Mouse (Mus musculus): ENCODE results near the gene Asmt. TPM values are rescaled to one million over a fixed set of nuclear protein-coding genes. Genes with fewer than 3 reads are reported as not detected.

Asmt gene
- not detected for total RNA-seq (2021)
- long read RNA-seq, experiment 1, result 0 reads
- long read RNA-seq, experiment 2, result 0 reads

DNA sequence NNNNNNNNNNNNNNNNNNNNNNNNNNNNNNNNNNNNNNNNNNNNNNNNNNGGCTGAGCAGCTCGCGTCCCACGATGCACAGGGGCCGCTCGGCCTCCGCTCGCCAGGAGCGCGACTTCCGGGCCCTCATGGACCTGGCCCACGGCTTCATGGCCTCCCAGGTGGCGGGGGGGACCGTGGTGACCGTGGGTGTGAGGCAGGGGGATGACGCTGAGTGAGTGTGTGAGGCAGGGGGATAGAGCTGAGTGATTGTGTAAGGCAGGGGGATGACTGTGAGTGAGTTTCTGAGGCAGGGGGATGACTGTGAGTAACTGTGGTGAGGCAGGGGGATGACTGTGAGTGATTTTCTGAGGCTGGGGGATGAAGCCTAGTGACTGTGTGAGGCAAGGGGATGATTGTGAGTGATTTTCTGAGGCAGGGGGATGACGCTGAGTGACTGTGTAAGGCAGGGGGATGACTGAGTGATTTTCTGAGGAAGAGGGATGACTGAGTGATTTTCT is at the start of gene Asmt:
TSS of gene Asmt (plus strand) at position 51 of the 499 bp plus-strand sequence.
- DNase-seq (ENCODE audit: low spot score in 2 of 2), result no peak

DNA sequence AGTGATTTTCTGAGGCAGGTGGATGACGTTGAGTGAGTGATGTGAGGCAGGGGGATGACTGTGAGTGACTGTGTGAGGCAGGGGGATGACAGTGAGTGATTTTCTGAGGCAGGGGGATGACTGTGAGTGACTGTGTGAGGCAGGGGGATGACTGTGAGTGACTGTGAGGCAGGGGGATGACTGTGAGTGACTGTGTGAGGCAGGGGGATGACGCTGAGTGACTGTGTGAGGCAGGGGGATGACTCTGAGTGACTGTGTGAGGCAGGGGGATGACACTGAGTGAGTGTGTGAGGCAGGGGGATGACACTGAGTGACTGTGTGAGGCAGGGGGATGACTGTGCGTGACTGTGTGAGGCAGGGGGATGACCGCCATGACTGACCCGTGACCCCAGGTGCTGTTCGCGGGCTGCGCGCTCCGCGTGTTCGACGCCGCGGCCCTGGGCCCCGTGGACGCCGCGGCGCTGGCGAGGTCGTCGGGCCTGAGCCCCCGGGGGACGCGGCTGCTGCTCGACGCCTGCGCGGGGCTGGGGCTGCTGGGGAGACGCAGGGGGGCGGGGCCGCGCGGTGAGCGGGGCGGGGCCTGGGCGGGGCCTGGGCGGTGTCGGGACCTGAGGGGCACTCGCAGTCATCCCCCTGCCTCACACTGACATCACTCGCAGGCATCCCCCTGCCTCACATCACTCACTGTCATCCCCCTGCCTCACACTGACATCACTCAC is 948 bp downstream of the Asmt start:
- peak in 1 of 2 experiments; percentile 10 for DNase-seq (ENCODE audit: low spot score in 2 of 2)

DNA sequence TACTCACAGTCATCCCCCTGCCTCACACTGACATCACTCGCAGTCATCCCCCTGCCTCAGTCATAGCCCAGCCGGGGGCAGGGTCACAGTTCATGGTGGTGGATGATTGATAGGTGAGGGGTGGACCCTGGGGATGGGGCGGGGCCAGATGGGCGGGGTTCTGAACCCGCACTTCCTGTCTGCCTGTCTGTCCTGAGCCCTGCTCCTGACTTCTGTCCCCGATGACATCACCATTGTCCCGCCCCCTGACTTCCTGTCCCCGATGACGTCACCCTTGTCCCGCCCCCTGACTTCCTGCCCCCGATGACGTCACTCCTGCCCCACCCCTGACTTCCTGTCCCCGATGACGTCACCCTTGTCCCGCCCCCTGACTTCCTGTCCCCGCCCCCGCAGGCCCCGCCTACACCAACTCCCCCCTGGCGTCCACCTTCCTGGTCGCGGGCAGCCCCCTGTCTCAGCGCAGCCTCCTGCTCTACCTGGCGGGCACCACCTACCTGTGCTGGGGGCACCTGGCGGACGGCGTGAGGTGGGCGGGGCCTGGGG is 1.9 kb downstream of the Asmt start:
- DNase-seq (ENCODE audit: low spot score in 2 of 2), result peak; percentile 10 to 24

DNA sequence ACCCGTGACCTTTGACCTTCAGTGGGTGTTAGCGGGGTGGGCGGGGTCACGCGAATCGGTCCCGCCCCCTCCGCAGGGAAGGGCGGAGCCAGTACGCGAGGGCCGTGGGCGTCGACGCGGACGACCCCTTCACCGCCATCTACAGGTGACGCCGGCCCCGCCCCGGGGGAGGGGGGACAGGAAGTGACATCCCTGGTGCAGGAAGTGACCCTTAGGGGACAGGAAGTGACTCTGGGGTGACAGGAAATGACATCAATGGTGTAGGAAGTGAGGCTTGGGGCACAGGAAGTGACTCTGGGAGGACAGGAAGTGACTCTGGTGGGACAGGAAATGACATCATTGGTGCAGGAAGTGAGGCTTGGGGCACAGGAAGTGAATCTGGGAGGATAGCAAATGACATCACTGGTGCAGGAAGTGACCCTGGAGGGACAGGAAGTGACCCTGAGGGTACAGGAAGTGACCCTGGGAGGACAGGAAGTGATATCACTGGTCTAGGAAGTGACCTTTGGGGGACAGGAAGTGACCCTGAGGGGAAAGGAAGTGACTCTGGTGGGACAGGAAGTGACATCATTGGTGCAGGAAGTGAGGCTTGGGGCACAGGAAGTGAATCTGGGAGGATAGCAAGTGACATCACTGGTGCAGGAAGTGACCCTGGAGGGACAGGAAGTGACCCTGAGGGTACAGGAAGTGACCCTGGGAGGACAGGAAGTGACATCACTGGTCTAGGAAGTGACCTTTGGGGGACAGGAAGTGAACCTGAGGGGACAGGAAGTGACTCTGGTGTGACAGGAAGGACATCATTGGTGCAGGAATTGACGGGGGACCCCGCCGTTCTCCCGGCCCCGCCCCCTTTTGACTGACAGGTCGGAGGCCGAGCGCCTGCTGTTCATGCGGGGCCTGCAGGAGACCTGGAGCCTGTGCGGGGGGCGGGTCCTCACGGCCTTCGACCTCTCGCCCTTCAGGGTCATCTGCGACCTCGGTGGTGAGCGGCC is 2.7 kb downstream of the Asmt start:
- peak; percentile 2 to 9 for DNase-seq (ENCODE audit: low spot score in 2 of 2)

DNA sequence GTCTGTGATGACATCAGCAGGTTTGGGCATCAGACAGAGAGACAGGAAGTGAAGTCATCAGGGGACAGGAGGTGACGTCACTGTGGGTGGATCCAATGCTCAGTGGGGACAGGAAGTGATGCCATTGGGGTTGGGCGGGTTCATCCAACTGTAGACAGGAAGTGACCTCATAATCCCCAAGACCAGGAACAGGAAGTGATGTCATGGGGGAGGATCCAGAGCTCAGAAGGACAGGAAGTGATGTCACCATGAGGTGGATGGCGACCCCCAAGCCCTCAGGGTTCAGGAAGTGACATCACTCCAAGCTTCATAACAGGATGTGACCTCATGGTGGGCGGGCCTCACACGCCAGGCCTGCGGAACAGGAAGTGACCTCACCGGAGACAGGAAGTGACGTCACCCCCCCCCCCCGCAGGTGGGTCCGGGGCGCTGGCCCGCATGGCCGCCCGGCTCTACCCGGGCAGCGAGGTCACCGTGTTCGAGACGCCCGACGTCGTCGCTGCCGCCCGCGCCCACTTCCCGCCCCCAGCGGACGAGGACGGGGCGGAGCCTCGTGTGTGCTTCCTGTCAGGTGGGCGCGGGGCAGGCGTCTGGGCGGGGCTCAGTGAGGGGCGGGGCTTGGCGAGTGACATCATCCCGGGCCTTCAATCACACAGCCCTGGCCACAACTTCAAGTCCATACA is 3.6 kb downstream of the Asmt start:
- no peak for DNase-seq (ENCODE audit: low spot score in 2 of 2)

DNA sequence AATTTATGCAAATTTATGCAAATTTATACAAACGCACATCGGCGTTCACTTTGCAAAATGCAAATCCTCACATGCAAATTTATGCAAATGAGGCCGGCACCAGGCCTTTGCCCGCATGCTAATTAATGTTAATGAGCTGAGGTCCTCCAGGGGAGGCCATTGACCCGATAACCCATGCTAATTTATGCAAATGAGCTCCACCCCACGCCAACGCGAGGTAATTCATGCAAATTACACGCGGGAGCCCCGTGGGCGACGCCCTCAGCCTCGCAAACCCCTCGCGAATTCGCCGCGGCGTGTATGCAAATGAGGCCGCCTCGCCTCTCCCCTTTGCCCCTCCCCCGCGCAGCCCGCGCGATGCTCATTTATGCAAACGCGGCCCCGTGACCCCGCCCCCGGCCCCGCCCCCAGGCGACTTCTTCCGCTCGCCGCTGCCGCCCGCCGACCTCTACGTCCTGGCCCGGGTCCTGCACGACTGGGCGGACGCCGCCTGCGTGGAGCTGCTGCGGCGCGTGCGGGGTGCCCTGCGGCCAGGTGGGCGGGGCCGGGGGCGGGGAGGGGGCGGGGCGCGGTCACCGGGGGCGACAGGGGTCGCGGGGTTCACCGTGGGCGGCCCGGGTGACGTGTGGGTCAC is 4.3 kb downstream of the Asmt start:
- DNase-seq (ENCODE audit: low spot score in 2 of 2), result no peak

DNA sequence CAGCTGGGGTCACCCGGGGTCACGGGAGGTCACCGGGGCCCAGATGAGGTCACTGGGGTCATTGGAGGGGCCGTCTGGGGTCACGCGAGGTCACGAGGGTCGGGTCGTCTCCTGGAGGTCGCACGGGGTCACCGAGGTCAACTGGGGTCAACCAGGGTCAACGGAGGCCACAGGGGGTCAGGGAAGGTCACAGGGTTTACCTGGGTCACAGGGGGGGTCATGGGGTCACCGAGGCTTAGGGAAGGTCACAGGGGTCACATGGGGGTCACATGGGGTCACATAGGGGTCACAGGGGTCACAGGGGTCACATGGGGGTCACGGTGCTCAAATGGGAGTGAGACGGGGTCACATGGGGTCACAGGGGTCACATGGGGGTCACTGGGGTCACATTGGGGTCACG is 4.8 kb downstream of the Asmt start:
- DNase-seq (ENCODE audit: low spot score in 2 of 2), result no peak

DNA sequence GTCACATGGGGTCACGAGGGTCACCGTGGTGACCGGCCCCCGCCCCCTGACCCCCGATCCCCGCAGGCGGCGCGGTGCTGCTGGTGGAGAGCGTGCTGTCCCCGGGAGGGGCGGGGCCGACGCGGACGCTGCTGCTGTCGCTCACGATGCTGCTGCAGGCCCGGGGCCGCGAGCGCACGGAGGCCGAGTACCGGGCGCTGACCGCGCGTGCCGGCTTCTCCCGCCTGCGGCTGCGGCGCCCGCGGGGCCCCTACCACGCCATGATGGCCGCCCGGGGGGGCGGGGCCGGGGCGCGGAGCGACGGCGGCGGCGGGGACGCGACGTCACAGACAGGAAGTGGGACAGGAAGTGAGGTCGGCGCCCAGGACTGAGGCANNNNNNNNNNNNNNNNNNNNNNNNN is 5.2 kb downstream of the Asmt start:
- no peak for DNase-seq (ENCODE audit: low spot score in 2 of 2)
